Mouse (Mus musculus): ENCODE data around the gene Gpsm3. TPM values are rescaled to one million over a fixed set of nuclear protein-coding genes. Genes with fewer than 3 reads are reported as not detected.

Gene Gpsm3
- polyA plus RNA-seq, 1 experiment from 2014 or later, result 241 TPM

DNA sequence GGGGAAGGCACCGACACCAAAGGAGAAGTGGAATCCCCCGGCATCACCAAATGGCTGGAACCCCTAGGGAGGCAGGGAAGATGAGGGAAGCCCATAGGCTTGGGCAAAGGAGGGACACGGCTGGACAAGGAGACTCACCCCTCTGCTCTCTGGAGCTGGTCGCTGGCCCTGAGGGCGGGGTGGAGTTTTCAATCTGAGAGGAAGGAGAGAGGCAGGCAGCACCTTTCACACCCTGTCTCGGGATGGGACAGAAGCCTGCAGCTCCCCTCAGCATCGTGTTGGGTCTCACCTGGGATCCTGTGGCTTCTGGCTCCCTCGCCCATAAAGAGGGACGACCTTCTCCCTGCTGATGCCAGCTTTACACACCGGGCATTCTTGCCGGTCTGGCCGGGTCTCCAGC lies 12.2 kb downstream of the Gpsm3 start:
- no peak for DNase-seq (ENCODE audit: low spot score)

- DNase-seq (ENCODE audit: low spot score), result peak; percentile 100
Measured at GRCm38 (mm10) chr17:34603375-34604060, 13.9 kb downstream of the Gpsm3 start, which contains the start of gene Rnf5. Gene Rnf5, minus strand, starts transcription at chr17:34603690.

- DNase-seq (ENCODE audit: low spot score), result peak; percentile 100
Measured at GRCm38 (mm10) chr17:34604061-34604508, 14.5 kb downstream of the Gpsm3 start, which contains the start of gene Agpat1. Gene Agpat1, plus strand, starts transcription at chr17:34604262.

DNA sequence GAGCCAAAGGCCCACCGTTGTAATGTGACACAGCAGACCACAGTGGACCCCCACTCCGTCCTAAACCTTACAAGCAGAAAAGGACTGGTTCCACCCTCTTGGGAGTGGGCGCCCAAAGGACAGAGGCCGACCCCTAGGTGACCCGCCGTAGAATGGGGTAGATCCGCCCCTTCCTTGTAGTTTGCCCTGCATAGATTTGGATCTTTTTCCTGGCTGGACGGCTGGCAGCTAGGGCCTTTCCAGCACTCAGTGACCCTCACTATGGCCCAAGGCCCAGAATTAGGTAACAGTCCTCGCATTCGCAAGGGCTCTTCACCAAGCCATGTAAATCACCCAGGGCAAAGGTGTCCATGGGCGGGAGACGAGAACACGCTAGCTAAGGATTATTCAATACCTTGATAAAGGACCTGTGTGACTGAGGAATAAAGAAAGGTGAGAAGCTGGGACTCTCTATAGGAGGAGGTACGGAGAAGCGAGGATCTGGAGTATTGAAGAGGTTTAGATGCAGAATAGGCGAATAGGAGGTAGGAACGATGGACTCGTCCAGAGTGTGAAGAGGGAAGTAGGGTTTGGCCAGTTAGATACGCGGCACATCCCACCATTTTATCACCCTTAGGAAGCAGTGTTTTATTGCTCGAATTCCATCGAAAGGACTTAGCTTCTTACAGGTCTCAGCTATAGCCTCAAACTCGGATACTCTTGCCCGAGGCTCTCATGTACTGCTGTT lies 15.1 kb downstream of the Gpsm3 start:
- DNase-seq (ENCODE audit: low spot score), result no peak

GRCm38 (mm10) chr17:34605609-34606008 lies 16.0 kb downstream of the Gpsm3 start:
- DNase-seq (ENCODE audit: low spot score), result peak; percentile 93

GRCm38 (mm10) chr17:34606186-34607039 lies 16.8 kb downstream of the Gpsm3 start:
- peak; percentile 24 for DNase-seq (ENCODE audit: low spot score)

DNA sequence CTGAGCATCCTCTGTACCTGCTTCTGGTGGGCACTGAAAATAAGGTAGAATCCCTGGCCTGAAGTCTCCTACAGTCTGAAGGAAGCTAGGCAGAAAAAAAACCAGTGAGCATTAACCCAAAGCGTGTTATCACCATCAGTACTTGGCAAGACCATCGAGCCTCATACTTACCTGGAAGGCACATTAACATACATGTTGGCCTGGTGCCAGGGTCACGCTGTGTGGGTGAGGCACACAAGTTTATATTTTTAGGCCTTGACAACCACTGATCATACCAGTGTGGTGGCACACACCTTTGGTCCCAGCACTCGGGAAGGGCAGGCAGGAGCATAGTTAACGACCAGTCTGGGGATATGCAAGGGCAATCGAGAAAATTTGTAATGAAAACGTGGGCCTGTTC lies 18.4 kb downstream of the Gpsm3 start:
- DNase-seq (ENCODE audit: low spot score), result no peak

DNA sequence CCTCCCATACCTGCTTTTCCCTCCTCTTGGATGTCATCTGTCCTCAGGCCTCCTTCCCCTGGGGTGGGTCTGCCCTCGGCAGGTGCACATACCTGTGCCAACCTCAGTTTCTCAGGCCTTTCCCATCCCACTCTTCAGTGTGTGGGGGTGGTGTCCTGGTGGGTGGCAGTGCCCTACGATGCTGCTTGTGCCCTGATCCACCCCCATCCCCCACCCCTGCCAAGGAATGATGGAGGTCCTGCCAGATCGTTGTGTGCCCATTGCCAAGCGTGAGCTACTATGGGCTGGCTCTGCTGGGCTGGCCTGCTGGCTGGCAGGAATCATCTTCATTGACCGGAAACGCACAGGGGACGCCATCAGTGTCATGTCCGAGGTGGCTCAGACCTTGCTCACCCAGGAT lies 21.4 kb downstream of the Gpsm3 start:
- no peak for DNase-seq (ENCODE audit: low spot score)

DNA sequence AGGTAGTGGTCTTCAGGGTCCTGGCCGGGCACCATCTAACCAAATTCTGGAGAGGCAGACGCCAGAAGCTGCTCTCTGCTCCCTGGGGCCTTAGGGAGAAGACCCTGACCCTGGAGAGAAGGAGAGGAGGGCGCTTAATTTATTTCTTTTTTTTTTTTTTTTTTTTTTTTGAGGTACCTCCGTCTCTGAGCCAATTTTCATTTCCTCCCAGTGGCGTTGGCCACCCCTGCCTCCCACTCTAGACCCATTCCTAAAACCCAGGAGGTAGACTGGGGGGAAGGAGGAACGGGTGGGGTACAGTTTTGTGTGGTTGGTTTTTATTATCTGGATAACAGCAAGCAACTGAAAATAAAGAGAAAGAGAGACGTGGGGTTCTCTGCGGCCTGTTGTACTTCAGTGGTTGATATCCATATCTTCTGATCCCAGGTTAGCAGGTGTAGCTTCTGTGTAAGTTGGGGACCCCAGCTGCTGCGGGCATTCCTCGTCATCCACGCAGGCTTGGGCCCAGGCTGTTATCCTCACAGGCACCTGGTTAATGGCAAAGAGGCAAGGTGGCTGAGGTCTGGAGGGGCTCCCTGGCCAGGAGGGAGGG lies 23.5 kb downstream of the Gpsm3 start:
- no peak for DNase-seq (ENCODE audit: low spot score)

GRCm38 (mm10) chr17:34613830-34614229 lies 24.2 kb downstream of the Gpsm3 start:
- DNase-seq (ENCODE audit: low spot score), result no peak

DNA sequence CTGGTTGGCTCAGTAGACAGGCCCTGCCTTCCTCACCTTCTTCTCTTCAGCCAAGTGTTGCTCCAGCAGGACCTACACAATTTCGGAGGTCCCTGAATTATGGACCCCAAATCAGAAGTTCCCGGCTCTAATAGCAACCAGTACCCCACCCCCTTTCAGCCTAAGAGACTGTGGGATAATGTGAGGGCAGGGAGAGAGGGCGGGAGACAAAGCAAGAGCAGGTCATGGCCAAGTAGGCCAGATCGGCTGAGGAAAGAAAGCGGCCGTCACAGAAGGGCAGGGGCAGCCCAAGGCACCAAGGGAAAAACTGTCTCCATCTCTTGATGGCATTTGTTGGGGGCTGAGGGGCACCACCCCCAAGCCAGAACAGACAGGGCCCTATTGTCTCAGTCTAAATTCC lies 26.3 kb downstream of the Gpsm3 start, which contains the start of gene Egfl8:
Gene Egfl8 (minus strand): TSS at position 101 of the 400 bp plus-strand sequence.
- DNase-seq (ENCODE audit: low spot score), result no peak

GRCm38 (mm10) chr17:34618999-34619398 lies 29.4 kb downstream of the Gpsm3 start:
- peak; percentile 85 for DNase-seq (ENCODE audit: low spot score)

GRCm38 (mm10) chr17:34621006-34621405 lies 31.4 kb downstream of the Gpsm3 start:
- no peak for DNase-seq (ENCODE audit: low spot score)

- DNase-seq (ENCODE audit: low spot score), result no peak
Measured at GRCm38 (mm10) chr17:34623161-34623560, 33.6 kb downstream of the Gpsm3 start.

- DNase-seq (ENCODE audit: low spot score), result no peak
Measured at GRCm38 (mm10) chr17:34624981-34625380, 35.4 kb downstream of the Gpsm3 start.

- no peak for DNase-seq (ENCODE audit: low spot score)
Measured at GRCm38 (mm10) chr17:34626062-34626772, 36.6 kb downstream of the Gpsm3 start.

DNA sequence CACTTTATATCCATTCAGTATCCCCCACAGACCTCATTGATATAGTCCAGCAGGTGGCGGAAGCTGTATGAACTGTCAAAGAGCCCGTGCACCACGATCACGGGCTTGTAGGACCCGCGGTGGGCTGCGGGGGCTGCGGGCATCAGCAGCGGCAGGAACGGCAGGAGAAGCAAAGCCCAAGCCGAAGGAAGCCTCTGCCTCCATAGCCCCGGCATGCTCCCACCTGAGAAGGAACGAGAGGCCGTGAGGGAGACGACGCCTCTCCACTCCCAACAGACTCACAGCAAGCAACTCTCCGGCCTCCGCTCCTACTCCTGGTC lies 37.1 kb downstream of the Gpsm3 start:
- DNase-seq (ENCODE audit: low spot score), result peak; percentile 61

DNA sequence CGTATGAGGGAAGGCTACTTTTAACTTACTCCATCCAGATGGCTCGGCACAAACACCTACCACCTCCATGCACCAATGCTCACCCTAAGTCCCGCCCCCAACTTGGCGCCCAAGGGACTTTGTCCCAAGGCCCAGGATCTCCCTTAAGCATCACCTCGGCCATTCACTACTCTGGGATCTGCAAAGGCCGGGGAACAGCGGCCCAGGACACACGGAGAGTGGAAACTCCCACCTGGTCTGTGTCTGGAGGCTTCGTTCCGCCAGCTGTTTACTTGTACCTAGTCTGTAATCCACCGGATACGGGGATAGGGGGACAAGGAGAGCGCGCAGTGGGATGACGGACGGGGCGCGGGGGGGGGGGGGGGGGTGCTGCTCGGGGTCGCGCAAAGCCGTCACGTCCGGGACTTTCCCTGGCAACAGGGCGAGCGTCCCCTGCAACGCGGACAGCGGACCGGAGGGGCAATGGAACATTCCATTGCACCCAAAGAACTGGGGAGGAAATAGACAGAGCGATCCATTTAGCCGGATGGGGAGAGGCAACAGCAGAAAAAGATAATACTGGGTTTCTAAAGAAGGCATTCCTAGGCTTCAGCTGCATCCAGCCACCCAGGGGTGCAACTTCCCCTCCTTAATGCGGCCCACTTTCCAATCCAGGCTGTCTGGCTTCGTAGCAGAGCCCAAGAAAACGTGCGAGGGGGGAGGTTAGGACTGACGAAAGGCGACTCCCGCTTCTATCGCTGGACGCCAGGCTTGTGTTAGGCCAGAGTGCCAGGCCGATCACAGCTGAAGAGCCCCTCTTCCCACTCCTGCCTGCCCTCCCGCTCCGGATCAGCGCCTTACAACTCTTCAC lies 37.7 kb downstream of the Gpsm3 start:
- DNase-seq (ENCODE audit: low spot score), result peak; percentile 89

DNA sequence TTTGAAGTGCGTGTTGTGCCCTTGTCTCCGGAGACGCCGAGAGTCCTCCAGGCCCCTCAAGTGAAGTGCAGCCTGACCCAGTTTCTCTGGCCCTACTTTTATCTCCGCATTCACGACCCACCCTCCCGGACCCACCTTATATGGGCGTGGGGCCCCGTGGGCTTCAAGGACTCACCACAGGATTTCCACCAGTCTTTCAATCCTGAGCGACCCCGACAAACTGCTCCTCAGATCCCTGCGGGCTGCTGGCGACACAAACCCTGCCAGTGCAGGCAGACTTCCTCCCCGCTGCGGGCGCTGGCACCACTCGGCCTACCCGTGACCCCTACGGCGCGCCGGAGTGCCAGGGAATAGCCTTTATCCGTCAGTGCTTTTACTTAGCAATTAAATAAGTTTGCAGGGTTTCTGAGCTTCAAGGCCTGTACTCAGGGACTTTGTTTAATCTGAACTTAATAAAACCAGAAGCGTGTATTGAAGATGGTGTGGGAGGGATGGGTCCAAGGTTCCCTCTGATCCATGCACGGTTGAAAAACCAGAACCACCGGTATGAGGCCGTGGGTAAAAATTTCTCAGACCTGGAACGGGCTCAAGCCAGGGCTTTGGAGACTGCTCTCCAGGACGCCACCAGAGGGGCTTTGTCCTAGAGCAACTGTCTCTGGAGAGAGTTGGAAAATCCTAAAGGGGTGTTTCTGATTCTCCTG lies 38.5 kb downstream of the Gpsm3 start, which contains the start of gene Ppt2:
Gene Ppt2 (minus strand): TSS at position 568 of the 701 bp plus-strand sequence.
- peak; percentile 68 for DNase-seq (ENCODE audit: low spot score)
